ENCODE assay signal across 8 mouse cellular contexts in genomic region chr7:16192315-16192714, GRCm38 (mm10). TPM values are rescaled to one million over a fixed set of nuclear protein-coding genes. Genes with fewer than 3 reads are reported as not detected.
A peak's percentile ranks its signal among the peaks of the same experiment; 100 is the strongest.
DNase-seq lines count a peak whose midpoint lies in the region; ATAC-seq and TF ChIP-seq lines count a peak whose summit lies in the region.

No protein-coding gene starts in this region.

- H3K4me2 ChIP-seq in forebrain, embryonic 13.5 days, result no peak overlapping the region
- no peak overlapping the region for H3K4me2 ChIP-seq in hindbrain, embryonic 12.5 days (replicated peaks)

- peak; percentile 61 for DNase-seq in ES-E14 (ENCODE audit: low read depth, low spot score)
- peak; percentile 60 for DNase-seq in c-Kit-positive CD71-positive TER-119-negative erythroid progenitor cells, embryonic 14.5 days (ENCODE audit: low read depth)
- DNase-seq in layer of hippocampus, postnatal 10 days (ENCODE audit: low spot score in 2 of 2), result peak; percentile 86 to 87
- DNase-seq in lung, postnatal 36 days, result peak; percentile 88
- DNase-seq in right cerebral cortex, adult 18-20 months, result peak; percentile 67
- peak; percentile 61 for DNase-seq in urinary bladder, adult 2 months (ENCODE audit: low spot score)

- in situ Hi-C loops in ES-E14 (cut with MboI; ENCODE audit: low sequenced_read_pairs in 2 of 2, unreplicated experiment in 2 of 2), result no loop called here

- no peaks in the 10 kb centered on the region for H3K9me3 ChIP-seq in ES-E14 (ENCODE audit: control insufficient read depth, insufficient read depth, low read depth, low read length)
- H3K9me3 ChIP-seq in forebrain, embryonic 13.5 days (replicated peaks), result no peaks in the 10 kb centered on the region
- no peaks in the 10 kb centered on the region for H3K9me3 ChIP-seq in hindbrain, embryonic 12.5 days (replicated peaks)

- 19% methylated on average over 5 of the region's 5 CpGs for WGBS in forebrain, embryonic 13.5 days
- WGBS in hindbrain, embryonic 12.5 days, result 17% methylated on average over 5 of the region's 5 CpGs

- H3K4me1 ChIP-seq in ES-E14 (ENCODE audit: control insufficient read depth in 2 of 2, insufficient read depth in 2 of 2, low read length in 2 of 2, poor library complexity in 1 of 2), result peaks cover 0 to 7% of the 10 kb centered on the region in 2 experiments; a peak in 2 of 4 replicates
- H3K4me1 ChIP-seq in forebrain, embryonic 13.5 days, result peaks cover 3% of the 10 kb centered on the region; the same call in 1 of the 2 replicates
- H3K4me1 ChIP-seq in hindbrain, embryonic 12.5 days, result 0 out of 2 replicates have a peak, but pooled peaks cover 3% of the 10 kb centered on the region

- no peak overlapping the region for H3K4me3 ChIP-seq in ES-E14 (ENCODE audit: insufficient read depth in 1 of 2, low read depth in 1 of 2, low read length in 2 of 2, poor library complexity in 1 of 2, severe bottlenecking in 1 of 2)
- no peak overlapping the region for H3K4me3 ChIP-seq in forebrain, embryonic 13.5 days
- no peak overlapping the region for H3K4me3 ChIP-seq in hindbrain, embryonic 12.5 days

- peaks cover 3% of the 10 kb centered on the region; the same call in 1 of the 2 replicates for H3K36me3 ChIP-seq in ES-E14 (ENCODE audit: control insufficient read depth, insufficient read depth, low read length, poor library complexity, severe bottlenecking)
- peaks cover 22% of the 10 kb centered on the region for H3K36me3 ChIP-seq in forebrain, embryonic 13.5 days (ENCODE audit: poor library complexity, severe bottlenecking)
- peaks cover 22% of the 10 kb centered on the region for H3K36me3 ChIP-seq in hindbrain, embryonic 12.5 days

- peak; percentile 65 for ATAC-seq in forebrain, embryonic 13.5 days
- ATAC-seq in hindbrain, embryonic 12.5 days (ENCODE audit: low FRiP score), result peak; percentile 57

- no peak overlapping the region for H3K27ac ChIP-seq in ES-E14 (ENCODE audit: insufficient read depth, low read depth, low read length, poor library complexity, severe bottlenecking)
- H3K27ac ChIP-seq in forebrain, embryonic 13.5 days, result no peak overlapping the region
- H3K27ac ChIP-seq in hindbrain, embryonic 12.5 days, result no peak overlapping the region

- no peak overlapping the region; the same call in 1 of the 2 replicates for H3K9ac ChIP-seq in ES-E14 (ENCODE audit: insufficient read depth, low read depth, low read length, poor library complexity, severe bottlenecking)
- no peak overlapping the region for H3K9ac ChIP-seq in forebrain, embryonic 13.5 days
- H3K9ac ChIP-seq in hindbrain, embryonic 12.5 days, result no peak overlapping the region

- H3K27me3 ChIP-seq in forebrain, embryonic 13.5 days, result peaks cover 9% of the 10 kb centered on the region; the same call in 1 of the 2 replicates
- H3K27me3 ChIP-seq in hindbrain, embryonic 12.5 days, result no peaks in the 10 kb centered on the region

TF ChIP-seq in ES-E14, 5 proteins besides CTCF, POLR2A, EP300 and RAD21:
- no peak for TF ChIP-seq CHD2 (IDR thresholded peaks at IDR 0.05; ENCODE audit: low read depth, low read length)
- no peak for TF ChIP-seq MAFK (IDR thresholded peaks at IDR 0.05; ENCODE audit: insufficient read depth, low read depth, low read length)
- TF ChIP-seq HCFC1 (IDR thresholded peaks at IDR 0.05; ENCODE audit: borderline replicate concordance, insufficient read depth, low read length), result no peak
- no peak for TF ChIP-seq ZNF384 (IDR thresholded peaks at IDR 0.05; ENCODE audit: low read depth, low read length)
- no peak for TF ChIP-seq ZC3H11A (IDR thresholded peaks at IDR 0.05; ENCODE audit: borderline replicate concordance, low read depth, low read length)

RNA-seq across cellular contexts. Expression of gene Meis3, which starts 17.4 kb away (rescaled TPM):
- 2.6 and 3.8 TPM in 2 replicates for total RNA-seq in ES-E14 (2012; rRNA removed)
- 96.9 and 104 TPM in 2 replicates for polyA plus RNA-seq in forebrain, embryonic 13.5 days (2015; fragmentation: Nextera tagmentation; extraction: Ambion mirVana)
- polyA plus RNA-seq in hindbrain, embryonic 12.5 days (2016; fragmentation: Nextera tagmentation; extraction: Ambion mirVana), result 136 and 138 TPM in 2 replicates
- total RNA-seq in layer of hippocampus, postnatal 10 days (2021), result 10 to 100 TPM; 36.2 to 41.5 TPM
- 38.4 and 47.7 TPM in 2 replicates for polyA plus RNA-seq in urinary bladder, adult 2 months (2012; rRNA removed)

RNA-seq across cellular contexts. Expression of gene Dhx34, which starts 29.5 kb away (rescaled TPM):
- 8.6 and 11.0 TPM in 2 replicates for total RNA-seq in ES-E14 (2012; rRNA removed)
- 13.7 and 17.1 TPM in 2 replicates for polyA plus RNA-seq in forebrain, embryonic 13.5 days (2015; fragmentation: Nextera tagmentation; extraction: Ambion mirVana)
- polyA plus RNA-seq in hindbrain, embryonic 12.5 days (2016; fragmentation: Nextera tagmentation; extraction: Ambion mirVana), result 16.9 and 19.2 TPM in 2 replicates
- total RNA-seq in layer of hippocampus, postnatal 10 days (2021), result 10 to 100 TPM; 10.8 to 11.3 TPM
- polyA plus RNA-seq in urinary bladder, adult 2 months (2012; rRNA removed), result 13.8 and 15.2 TPM in 2 replicates

RNA-seq across cellular contexts. Expression of gene C5ar2, which starts 51.6 kb away (rescaled TPM):
- 0.05 and 0.13 TPM in 2 replicates for total RNA-seq in ES-E14 (2012; rRNA removed)
- 0.06 TPM in 1 of 2 replicates, not detected in the other for polyA plus RNA-seq in forebrain, embryonic 13.5 days (2015; fragmentation: Nextera tagmentation; extraction: Ambion mirVana)
- not detected in 2 replicates for polyA plus RNA-seq in hindbrain, embryonic 12.5 days (2016; fragmentation: Nextera tagmentation; extraction: Ambion mirVana)
- total RNA-seq in layer of hippocampus, postnatal 10 days (2021), result under 1 TPM; 0.33 to 0.37 TPM
- 1.6 and 1.7 TPM in 2 replicates for polyA plus RNA-seq in urinary bladder, adult 2 months (2012; rRNA removed)
